Mouse (Mus musculus): ENCODE results near the gene 3830406C13Rik. TPM values are rescaled to one million over a fixed set of nuclear protein-coding genes. Genes with fewer than 3 reads are reported as not detected.

3830406C13Rik gene
- polyA plus RNA-seq, 1 experiment from 2014 or later, result 41.8 TPM

DNA sequence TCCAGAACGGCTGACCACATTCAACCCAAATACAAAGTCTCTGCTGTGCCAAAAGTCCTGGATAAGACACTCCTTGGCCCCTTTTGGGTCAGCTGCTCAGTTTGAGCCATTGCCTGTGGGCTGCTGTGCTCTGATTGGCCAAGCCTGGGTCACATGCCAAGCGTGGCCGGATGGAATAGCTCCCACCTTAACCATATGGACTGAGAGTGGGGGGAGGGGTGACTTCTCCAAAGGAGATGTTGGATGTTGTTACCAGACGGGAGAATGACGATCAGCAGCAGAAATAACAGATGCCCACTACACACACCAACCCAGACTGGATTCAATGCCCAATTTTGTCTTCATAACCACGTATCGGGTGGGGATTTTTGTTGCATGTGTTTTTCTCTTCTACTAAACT is 51.0 kb downstream of the 3830406C13Rik start:
- Histone ChIP-seq H3K4me3 (no peak overlapping the region), H3K9me3 (no peaks in the 10 kb centered on the region), H3K9ac (no peak overlapping the region), H3K27ac (no peak overlapping the region), H3K36me3 (no peaks in the 10 kb centered on the region), H3K4me1 (0 out of 2 replicates have a peak, but pooled peaks cover 2% of the 10 kb centered on the region), H3K27me3 (peaks cover 68% of the 10 kb centered on the region), H3K4me2 (replicated peaks) (no peak overlapping the region)
- 32% methylated on average over 7 of the region's 7 CpGs for WGBS
- no peak for ATAC-seq (ENCODE audit: low FRiP score, low read depth)

DNA sequence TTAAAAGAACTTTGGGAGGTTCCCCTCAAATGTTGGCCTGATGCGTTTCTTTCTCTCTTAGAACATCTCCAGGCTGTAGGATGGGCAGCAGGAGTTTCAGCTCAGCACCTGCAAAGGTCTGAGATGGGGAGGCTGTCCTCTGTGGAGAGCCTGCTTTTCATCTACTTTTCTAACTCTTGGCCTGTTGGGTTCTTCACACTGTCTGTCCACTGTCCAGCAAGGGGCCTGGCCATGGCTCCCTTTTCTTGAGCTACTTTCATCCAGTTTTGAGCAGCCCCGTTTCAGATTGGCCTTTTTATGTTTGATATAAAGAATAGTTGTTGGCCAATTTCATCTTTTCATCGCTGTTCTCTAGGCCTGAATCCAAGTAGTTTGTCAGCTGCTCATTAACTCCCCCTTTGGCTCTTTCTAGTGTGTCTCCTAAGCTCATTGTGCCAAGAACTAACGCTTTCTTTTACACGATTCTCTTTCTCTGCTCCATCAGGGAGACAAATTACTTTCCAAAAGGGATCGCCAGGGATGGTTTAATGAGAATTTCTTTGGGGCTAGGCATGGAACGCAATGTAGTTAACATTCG is 53.5 kb downstream of the 3830406C13Rik start:
- Histone ChIP-seq H3K9me3 (no peaks in the 10 kb centered on the region), H3K4me1 (peaks cover 10% of the 10 kb centered on the region; the same call in 1 of the 2 replicates), H3K4me2 (replicated peaks) (no peak overlapping the region), H3K27me3 (peaks cover 92% of the 10 kb centered on the region), H3K4me3 (no peak overlapping the region), H3K36me3 (no peaks in the 10 kb centered on the region), H3K9ac (no peak overlapping the region), H3K27ac (no peak overlapping the region)
- no peak for ATAC-seq (ENCODE audit: low FRiP score, low read depth)
- WGBS, result 5% methylated on average over 8 of the region's 8 CpGs

DNA sequence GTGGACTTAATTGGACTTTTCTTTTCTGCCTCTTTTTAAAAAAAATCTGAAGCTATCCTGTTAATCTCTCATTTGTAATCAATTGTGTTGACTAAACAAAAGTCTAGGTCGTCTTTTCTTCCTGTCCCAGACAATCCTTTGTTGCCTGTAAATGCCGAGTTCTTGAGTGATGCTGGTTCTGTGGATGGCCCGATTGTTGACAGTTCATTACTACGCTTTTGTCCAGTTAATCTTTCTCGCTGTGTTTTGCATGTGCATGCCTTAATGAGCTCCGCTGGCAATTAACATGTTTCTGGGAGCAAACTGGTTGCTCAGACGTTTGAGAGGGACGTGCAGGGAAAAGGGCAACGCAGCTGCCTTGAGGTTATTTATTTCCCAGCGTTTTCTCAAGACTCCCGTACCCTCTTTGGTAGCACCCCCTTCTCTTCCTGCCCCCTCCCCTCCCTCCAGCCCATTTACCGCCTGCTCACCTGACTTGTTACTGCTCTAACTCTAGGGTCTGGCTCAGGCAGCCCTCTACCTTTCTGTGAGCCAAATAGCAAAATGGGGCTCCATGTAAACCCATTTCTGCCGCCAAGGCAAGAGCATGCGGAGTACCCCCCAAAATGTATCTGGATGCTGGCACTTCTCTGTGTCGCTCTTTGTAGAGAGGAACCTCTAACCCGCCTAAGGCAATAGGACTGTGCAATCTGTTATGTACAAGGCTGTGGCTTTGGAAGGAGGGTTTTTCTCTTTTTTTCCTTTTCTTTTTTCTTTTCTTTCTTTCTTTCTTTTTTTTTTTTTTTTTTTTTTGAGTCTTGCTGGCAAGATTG is 54.2 kb downstream of the 3830406C13Rik start:
- Histone ChIP-seq H3K4me2 (replicated peaks) (no peak overlapping the region), H3K9ac (no peak overlapping the region), H3K4me3 (no peak overlapping the region), H3K4me1 (peaks cover 10% of the 10 kb centered on the region; the same call in 1 of the 2 replicates), H3K27me3 (peaks cover 98% of the 10 kb centered on the region), H3K9me3 (no peaks in the 10 kb centered on the region), H3K27ac (no peak overlapping the region), H3K36me3 (no peaks in the 10 kb centered on the region)
- under 1% methylated on average over 16 of the region's 16 CpGs for WGBS
- no peak for ATAC-seq (ENCODE audit: low FRiP score, low read depth)

DNA sequence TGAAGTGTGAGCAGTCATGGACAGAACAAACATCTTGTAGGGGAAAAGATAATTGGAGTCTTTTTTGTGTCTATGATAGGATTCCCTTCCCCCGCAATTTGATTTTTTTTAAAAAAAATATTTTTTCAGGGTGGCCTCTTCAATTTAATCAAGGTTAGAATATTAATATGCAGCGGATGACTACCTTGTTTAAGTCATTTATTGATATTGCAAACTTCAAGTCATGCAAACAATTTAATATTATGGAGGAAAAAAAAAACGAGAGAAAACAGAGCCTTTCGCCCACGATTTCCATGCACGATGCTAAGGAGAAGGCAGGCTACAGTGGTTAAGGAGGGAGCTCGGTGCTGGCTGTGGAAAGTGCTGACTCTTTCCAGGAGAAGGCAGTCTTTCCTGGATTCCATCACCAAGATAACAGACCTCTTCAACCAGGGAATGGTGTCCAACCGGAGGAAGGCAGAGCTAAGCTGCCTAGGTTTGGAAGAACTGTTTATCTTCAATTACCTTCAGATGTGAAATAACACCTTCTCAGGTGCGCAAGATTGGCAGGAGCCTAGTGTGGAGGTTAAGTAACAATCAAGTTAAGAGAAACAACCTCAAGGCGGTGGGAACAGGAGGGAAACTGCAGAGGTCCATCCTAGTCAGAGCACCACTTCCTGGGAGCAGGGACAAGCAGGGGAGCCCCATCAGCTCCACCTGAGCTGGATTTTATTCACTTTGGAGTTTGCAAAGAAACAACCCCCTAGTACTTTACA is 55.0 kb downstream of the 3830406C13Rik start:
- under 1% methylated on average over 10 of the region's 10 CpGs for WGBS
- Histone ChIP-seq H3K4me3 (no peak overlapping the region), H3K27ac (no peak overlapping the region), H3K4me2 (replicated peaks) (no peak overlapping the region), H3K27me3 (peaks cover 99% of the 10 kb centered on the region), H3K4me1 (peaks cover 10% of the 10 kb centered on the region; the same call in 1 of the 2 replicates), H3K36me3 (no peaks in the 10 kb centered on the region), H3K9ac (no peak overlapping the region), H3K9me3 (no peaks in the 10 kb centered on the region)
- no peak for ATAC-seq (ENCODE audit: low FRiP score, low read depth)

DNA sequence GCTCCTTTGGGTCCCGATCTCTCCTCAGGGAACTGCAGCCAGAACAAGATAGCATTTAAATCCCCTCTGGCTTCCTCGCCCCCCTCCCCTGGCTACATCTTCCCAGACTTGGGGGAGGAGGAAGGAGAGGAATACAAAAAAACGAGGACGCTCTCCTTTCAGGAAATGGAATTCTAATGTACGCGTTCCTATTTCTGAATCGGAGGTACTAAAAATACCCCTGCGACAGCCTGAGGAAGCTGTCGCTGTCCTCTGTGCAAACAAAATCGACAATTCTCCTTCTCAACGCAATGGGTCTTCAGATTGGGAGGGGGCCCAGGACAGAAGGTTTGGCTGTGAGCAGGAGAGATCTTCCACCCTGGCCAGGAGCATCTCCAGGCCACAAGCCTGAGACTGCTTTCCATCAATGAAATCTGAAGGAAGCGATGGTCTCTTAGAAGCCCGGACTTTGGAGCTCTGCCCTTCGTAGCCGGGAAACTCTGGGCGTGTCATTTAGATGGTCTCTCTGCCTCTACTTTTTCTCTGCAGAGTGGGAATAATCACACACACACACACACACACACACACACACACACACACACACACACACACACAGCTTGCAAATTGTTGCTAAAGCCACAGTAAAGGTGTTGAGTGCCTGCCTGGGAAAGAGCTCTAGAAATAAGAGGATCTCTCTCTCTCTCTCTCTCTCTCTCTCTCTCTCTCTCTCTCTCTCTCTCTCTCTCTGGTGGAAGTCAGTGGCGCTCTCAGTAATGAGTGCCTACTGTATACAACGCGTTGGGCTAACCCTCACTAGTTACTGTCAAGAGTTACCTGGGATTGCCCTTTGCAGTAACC is 56.5 kb downstream of the 3830406C13Rik start:
- Histone ChIP-seq H3K36me3 (no peaks in the 10 kb centered on the region), H3K9ac (no peak overlapping the region), H3K4me1 (peaks cover 21% of the 10 kb centered on the region), H3K4me2 (replicated peaks) (0 out of 2 replicates have a peak overlapping the region, but pooled peaks have one; percentile 16), H3K4me3 (0 out of 2 replicates have a peak overlapping the region, but pooled peaks have one; percentile 3), H3K27me3 (peaks cover 100% of the 10 kb centered on the region), H3K9me3 (no peaks in the 10 kb centered on the region), H3K27ac (no peak overlapping the region)
- 2% methylated on average over 19 of the region's 19 CpGs for WGBS
- no peak for ATAC-seq (ENCODE audit: low FRiP score, low read depth)

DNA sequence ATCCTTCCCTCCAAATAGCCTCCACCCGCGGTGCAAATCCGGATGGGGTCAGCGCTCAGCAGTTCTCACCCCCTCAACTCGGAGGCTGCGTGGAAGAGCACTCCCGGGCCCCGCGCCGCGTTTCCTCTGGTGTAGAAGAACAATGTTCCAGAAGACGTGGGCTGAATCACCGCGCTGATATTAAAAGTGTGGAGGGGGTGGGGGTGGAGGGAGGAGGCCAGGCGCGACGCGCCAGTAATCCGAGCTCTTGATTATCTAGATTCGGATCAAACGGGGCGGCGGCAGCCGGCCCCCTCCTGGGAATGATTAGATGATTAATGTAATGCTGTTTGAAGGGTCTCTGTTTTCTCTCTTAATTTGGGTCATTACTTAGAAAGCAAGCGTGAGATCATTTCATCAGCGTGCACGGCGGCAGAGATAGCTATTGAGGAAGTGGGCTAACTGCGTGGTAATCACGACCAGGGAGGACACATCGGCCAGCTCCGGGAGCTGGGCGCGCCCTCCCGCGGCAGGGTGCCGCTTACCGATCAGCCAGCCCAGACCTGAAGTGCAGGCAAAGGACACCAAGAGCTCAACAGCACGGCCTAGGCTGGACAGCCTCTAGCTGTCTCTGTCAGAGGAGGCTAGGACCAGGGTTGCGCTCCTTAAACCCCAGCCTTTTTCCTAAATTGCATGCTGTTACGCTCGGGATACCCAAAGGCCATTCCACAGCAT is 57.3 kb downstream of the 3830406C13Rik start:
- H3K4me2 ChIP-seq (replicated peaks), result 0 out of 2 replicates have a peak overlapping the region, but pooled peaks have one; percentile 16
- no peak overlapping the region for H3K27ac ChIP-seq
- under 1% methylated on average over 42 of the region's 42 CpGs for WGBS
- no peaks in the 10 kb centered on the region for H3K9me3 ChIP-seq
- no peaks in the 10 kb centered on the region for H3K36me3 ChIP-seq
- ATAC-seq (ENCODE audit: low FRiP score, low read depth), result no peak
- H3K4me1 ChIP-seq, result peaks cover 28% of the 10 kb centered on the region
- H3K27me3 ChIP-seq, result peaks cover 100% of the 10 kb centered on the region
- peak overlapping the region; percentile 2 for H3K4me3 ChIP-seq
- no peak overlapping the region for H3K9ac ChIP-seq

DNA sequence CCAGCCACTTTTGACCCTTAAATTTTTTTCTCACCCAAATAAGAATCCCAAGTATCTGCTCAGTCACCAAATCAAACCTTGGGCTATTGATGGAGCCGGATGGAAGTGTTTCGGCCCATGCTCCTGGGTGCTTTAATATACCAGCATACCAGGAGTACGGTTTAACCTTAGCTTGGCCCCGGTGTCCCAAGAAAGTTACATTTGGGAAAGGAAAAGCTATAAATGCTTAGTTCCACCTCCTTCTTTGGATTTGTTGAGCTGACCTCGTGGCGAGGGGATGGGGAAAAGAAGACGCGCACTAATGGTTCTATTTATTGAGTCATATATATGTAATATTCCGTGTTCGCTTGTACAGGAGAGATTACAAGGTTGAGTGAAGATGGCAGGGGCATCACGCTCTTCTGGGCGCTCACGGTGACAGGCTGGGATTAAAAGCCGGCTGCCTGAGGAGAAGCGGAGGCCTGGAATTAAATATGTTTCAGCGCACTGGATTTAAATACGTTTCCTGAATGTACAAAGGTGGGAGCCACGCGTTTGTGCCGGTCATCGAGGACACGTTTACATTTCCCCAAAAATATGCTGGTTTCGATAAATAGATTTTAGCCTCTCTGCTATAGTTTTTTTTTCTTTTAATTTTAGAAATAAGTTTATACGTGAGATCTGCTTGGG is 58.0 kb downstream of the 3830406C13Rik start:
- peaks cover 30% of the 10 kb centered on the region for H3K4me1 ChIP-seq
- H3K9ac ChIP-seq, result no peak overlapping the region
- H3K36me3 ChIP-seq, result no peaks in the 10 kb centered on the region
- H3K9me3 ChIP-seq, result no peaks in the 10 kb centered on the region
- peaks cover 100% of the 10 kb centered on the region for H3K27me3 ChIP-seq
- ATAC-seq (ENCODE audit: low FRiP score, low read depth), result no peak
- no peak overlapping the region for H3K27ac ChIP-seq
- 2% methylated on average over 24 of the region's 24 CpGs for WGBS
- H3K4me2 ChIP-seq (replicated peaks), result no peak overlapping the region
- no peak overlapping the region for H3K4me3 ChIP-seq

DNA sequence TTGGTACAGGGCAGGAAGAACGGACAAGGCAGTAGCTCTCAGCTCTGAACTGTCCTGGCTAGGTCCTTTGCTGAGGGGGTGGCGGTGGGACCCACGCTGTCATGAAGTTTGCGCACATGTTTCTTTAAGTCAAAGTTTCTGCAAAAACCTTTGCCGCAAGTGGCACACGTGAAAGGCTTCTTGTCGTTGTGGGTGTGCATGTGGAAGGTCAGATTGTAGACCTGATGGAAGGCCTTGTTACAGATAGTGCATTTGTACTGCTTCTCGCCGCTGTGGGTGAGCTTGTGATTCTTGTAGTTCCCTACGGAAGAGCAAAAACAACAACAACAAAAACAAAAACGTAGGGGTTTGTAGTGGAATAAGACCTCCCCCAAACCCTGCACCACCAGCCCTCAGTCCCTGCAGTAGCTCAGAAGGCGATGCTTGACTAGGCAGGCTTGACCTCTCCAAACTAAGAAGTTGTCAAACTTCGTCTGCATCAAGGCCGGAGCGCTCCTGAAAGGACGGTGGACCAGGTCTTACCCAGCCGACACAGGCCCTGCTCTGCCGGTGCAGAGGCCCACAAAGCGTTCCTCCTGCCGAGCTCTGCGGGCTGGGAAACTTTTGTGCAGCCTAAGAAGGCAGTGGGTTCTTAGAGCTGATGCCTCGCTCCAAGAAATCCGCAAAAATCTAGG is 58.6 kb downstream of the 3830406C13Rik start:
- WGBS, result 2% methylated on average over 23 of the region's 23 CpGs
- Histone ChIP-seq H3K9me3 (no peaks in the 10 kb centered on the region), H3K9ac (no peak overlapping the region), H3K4me1 (peaks cover 30% of the 10 kb centered on the region), H3K36me3 (no peaks in the 10 kb centered on the region), H3K27me3 (peaks cover 100% of the 10 kb centered on the region), H3K27ac (no peak overlapping the region), H3K4me3 (no peak overlapping the region), H3K4me2 (replicated peaks) (no peak overlapping the region)
- no peak for ATAC-seq (ENCODE audit: low FRiP score, low read depth)

DNA sequence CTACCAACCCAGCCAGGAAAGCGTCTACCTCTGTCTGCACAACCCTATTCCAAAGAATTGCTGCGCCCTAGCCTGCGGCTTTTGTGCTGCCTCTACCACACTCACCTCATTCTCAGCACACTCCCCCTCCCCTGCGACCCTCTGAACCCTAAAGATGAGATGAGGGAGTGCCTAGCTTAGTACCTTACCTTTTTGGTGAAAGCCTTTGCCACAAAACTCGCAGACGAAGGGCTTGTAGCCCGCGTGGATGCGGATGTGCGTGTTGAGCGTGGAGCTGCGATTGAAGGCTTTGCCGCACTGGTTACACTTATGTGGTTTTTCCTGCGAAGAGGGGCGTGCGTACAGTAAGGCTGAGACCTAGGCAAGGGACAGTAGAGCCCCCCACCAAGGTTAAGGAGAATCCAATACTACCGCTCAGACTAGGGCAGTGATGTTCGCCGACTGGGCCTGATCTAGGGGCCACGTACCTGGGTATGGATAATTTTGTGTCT is 59.5 kb downstream of the 3830406C13Rik start:
- no peak overlapping the region for H3K27ac ChIP-seq
- no peak overlapping the region for H3K4me3 ChIP-seq
- H3K9me3 ChIP-seq, result no peaks in the 10 kb centered on the region
- H3K36me3 ChIP-seq, result no peaks in the 10 kb centered on the region
- peaks cover 30% of the 10 kb centered on the region for H3K4me1 ChIP-seq
- no peak for ATAC-seq (ENCODE audit: low FRiP score, low read depth)
- peaks cover 100% of the 10 kb centered on the region for H3K27me3 ChIP-seq
- WGBS, result 4% methylated on average over 20 of the region's 20 CpGs
- H3K4me2 ChIP-seq (replicated peaks), result no peak overlapping the region
- no peak overlapping the region for H3K9ac ChIP-seq

DNA sequence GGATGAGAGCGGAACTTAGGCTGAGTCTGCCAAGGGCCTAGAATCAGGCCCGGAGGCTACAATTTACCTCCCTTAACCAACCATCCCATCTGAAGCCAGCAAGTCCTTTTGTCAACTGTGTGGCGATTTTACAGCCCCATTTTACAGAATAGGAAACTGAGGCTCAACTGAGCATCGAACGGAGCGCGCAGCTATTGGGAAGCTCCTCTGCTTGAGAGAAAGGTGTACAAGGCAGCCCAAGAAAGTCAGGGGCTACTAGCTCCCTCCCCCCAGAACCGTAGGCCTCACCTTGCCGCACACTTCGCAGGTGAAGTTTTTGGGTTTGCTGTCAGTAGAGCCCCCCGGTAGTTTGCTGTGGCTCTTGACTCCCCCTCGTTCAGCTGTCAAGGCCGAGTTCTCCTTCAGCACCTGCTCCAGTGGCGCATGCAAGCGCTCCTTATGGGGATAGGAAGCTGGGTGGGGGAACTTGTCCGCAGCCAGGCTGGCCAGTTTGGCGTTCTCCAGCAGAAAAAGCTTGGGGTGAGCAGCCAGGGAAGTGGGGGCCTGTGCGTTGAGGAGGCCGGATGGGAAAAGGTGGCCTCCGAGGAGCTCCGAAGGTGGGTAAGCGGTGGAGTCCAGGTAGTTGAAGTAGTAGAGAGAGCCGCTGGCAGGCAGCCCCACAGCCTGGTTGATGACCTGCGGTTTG is 60.2 kb downstream of the 3830406C13Rik start:
- Histone ChIP-seq H3K4me1 (peaks cover 30% of the 10 kb centered on the region), H3K4me3 (peak overlapping the region; percentile 29), H3K9me3 (no peaks in the 10 kb centered on the region), H3K27ac (no peak overlapping the region), H3K36me3 (no peaks in the 10 kb centered on the region), H3K27me3 (peaks cover 100% of the 10 kb centered on the region), H3K4me2 (replicated peaks) (peak overlapping the region; percentile 53), H3K9ac (no peak overlapping the region)
- 4% methylated on average over 24 of the region's 24 CpGs for WGBS
- ATAC-seq (ENCODE audit: low FRiP score, low read depth), result no peak

Measured in limb, embryonic 13.5 days (tissue).